Mouse (Mus musculus) heart, adult 2 months (tissue): Measurements from ENCODE around the gene Col18a1.

Source experiments
- CTCF ChIP-seq: fragments of 200-600 bp; IDR thresholded peaks from 2 replicates; pipeline ENCODE4 v1.8.1; 2022; ENCODE audit warnings: antibody characterized with exemption, mild to moderate bottlenecking, moderate library complexity
- POLR2A ChIP-seq: fragments of 200-500 bp; IDR thresholded peaks from 2 replicates; pipeline ENCODE4 v1.6.1; 2011; ENCODE audit warnings: mild to moderate bottlenecking, low read depth, low read length, control low read depth; ENCODE audit not compliant: insufficient read depth

DNA sequence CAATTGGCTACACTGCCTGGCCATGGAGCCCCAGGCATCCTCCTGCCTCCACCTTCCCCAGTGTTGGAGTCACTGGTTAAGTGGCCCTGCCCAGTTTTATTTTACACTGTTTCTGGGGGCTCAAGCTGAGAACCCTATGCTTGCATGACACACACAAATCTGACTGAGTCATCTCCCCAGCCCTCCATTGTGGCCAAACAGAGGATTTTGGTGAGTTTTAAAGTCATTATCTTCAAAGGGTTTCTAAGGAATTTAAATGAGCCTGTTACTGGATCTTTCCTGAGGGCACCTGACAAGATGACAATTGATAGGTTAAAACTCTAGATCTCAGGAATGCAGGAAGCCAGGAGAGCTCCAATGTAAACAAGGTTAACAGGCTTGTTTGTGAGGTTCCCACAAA, 27.1 kb upstream of the Col18a1 start:
- TF ChIP-seq POLR2A (no peak), CTCF (no peak)
